Mouse (Mus musculus) lung, postnatal 0 days (tissue): ENCODE measurements around the gene Skp2. TPM values are rescaled to one million over a fixed set of nuclear protein-coding genes. Genes with fewer than 3 reads are reported as not detected.

Experiments used
- ATAC-seq: fragments of 200-750 bp; cut with Nextera tagmentation; 2 replicates; pipeline ENCODE4 v1.8.0; 2017; ENCODE audit warnings: moderate library complexity
- DNase-seq: peaks from one replicate; pipeline ENCODE4 v3.0.0-alpha.2; 2016; ENCODE audit warnings: low spot score
- H3K27ac ChIP-seq: fragments of 300-500 bp; sonication (generic); 2 replicates; pipeline ENCODE4 v1.5.1; 2014; ENCODE audit warnings: antibody characterized with exemption, mild to moderate bottlenecking, low read length, mixed read lengths
- H3K27me3 ChIP-seq: fragments of 300-500 bp; sonication (generic); replicated peaks from 2 replicates; pipeline ENCODE4 v1.6.1; 2014; ENCODE audit warnings: low read length, mixed read lengths; ENCODE audit not compliant: insufficient read depth
- H3K36me3 ChIP-seq: fragments of 300-500 bp; sonication (generic); 2 replicates; pipeline ENCODE4 v1.6.1; 2014; ENCODE audit warnings: low read length, mixed read lengths; ENCODE audit not compliant: insufficient read depth
- H3K4me1 ChIP-seq: fragments of 300-500 bp; sonication (generic); 2 replicates; pipeline ENCODE4 v1.6.1; 2014; ENCODE audit warnings: antibody characterized with exemption, low read depth, low read length, mixed read lengths; ENCODE audit not compliant: insufficient read depth
- H3K4me2 ChIP-seq: fragments of 300-500 bp; sonication (generic); replicated peaks from 2 replicates; pipeline ENCODE4 v1.6.1; 2014; ENCODE audit warnings: low read depth, mild to moderate bottlenecking, low read length, moderate library complexity, mixed read lengths
- H3K4me3 ChIP-seq: fragments of 300-500 bp; sonication (generic); 2 replicates; pipeline ENCODE4 v1.5.1; 2014; ENCODE audit warnings: low read depth, low read length
- H3K9ac ChIP-seq: fragments of 300-500 bp; sonication (generic); replicated peaks from 2 replicates; pipeline ENCODE4 v1.6.1; 2014; ENCODE audit warnings: low read depth, mild to moderate bottlenecking
- H3K9me3 ChIP-seq: fragments of 300-500 bp; sonication (generic); 2 replicates; pipeline ENCODE4 v1.6.1; 2016; ENCODE audit warnings: low read length, mixed read lengths
- CTCF ChIP-seq: IDR thresholded peaks from 2 replicates; pipeline ENCODE4 v1.5.1; 2016; ENCODE audit warnings: antibody characterized with exemption, mild to moderate bottlenecking
- EP300 ChIP-seq: IDR thresholded peaks from 2 replicates; pipeline ENCODE4 v1.6.1; 2016; ENCODE audit warnings: antibody characterized with exemption, mild to moderate bottlenecking, control low read depth
- WGBS: fragments of 180-500 bp; shearing (Covaris S2); extraction: QIAGEN DNeasy Blood & Tissue Kit; methylation state at CpG from one replicate; pipeline ENCODE4 v1.1.7; 2014; 5-methylcytosine and 5-hydroxymethylcytosine counted together
- polyA plus RNA-seq: library from polyadenylated mRNA; unstranded; fragments of >200 nt; fragmentation: Nextera tagmentation; extraction: Ambion mirVana; gene quantifications from 2 replicates; pipeline ENCODE4 v1.2.1, GENCODE M21; 2015

Gene Skp2
- polyA plus RNA-seq, 1 experiment from 2014 or later, result 5.0 TPM

DNA sequence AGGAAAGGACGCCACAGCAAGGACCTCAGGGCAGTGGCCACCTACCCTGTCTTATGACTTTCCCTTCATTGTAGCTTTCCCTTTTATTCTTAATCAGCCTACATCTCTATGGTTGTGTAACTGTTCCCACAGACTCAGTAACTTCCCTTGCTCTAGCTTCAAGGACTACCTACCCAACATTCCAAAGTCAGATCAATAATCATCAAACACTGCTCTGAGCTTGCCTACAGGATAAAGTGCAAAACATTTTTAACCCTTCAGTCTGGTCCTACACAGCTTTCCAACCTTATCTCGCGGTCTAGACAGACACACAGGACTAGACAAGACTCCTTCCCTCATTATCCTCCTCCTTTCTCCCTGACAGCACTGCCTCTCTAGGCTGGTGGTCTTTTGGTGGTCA, 84.9 kb downstream of the Skp2 start:
- Histone ChIP-seq H3K36me3 (no peaks in the 10 kb centered on the region), H3K27ac (peak overlapping the region; percentile 54), H3K4me1 (peaks cover 14% of the 10 kb centered on the region), H3K4me3 (peak overlapping the region; percentile 71), H3K9ac (peak overlapping the region; percentile 34; the same call in 1 of the 2 replicates), H3K27me3 (no peaks in the 10 kb centered on the region), H3K9me3 (no peaks in the 10 kb centered on the region), H3K4me2 (peak overlapping the region; percentile 77)
- DNase-seq (no peak), ATAC-seq (no peak)
- TF ChIP-seq CTCF (no peak), EP300 (no peak)
- 0% methylated on average over 3 of the region's 3 CpGs for WGBS

DNA sequence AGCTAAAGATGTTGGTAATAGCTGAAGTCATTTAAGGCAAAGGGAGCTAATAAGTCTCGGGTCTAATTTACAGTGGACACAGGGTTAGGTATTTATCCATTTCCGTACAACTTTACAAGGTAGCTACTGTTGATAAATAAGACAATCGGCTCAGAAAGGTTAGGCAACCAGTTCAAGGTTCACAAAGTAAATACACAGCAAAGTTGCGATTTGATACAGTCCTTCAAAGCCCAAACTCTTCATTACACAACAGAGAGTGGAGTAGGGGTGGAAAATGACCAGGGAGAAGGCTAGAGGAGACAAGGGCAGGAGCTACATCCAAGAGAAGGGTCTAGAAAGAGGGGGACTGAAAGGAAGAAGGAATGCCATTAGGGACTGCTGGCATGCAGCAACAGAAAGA, 86.3 kb downstream of the Skp2 start:
- no peak overlapping the region for H3K4me2 ChIP-seq

More for the DNA sequence above, 86.3 kb downstream of the Skp2 start:
- Histone ChIP-seq H3K27me3 (no peaks in the 10 kb centered on the region), H3K4me1 (peaks cover 5% of the 10 kb centered on the region; the same call in 1 of the 2 replicates), H3K4me3 (no peak overlapping the region), H3K9me3 (no peaks in the 10 kb centered on the region), H3K27ac (no peak overlapping the region), H3K36me3 (no peaks in the 10 kb centered on the region), H3K9ac (no peak overlapping the region)
- no peak for TF ChIP-seq CTCF
- TF ChIP-seq EP300, result no peak
- WGBS, result 64% methylated on average over 4 of the region's 4 CpGs
- DNase-seq (no peak), ATAC-seq (no peak)

Other genes starting within 250 kb of the Skp2 start
- 0.25 and 0.37 TPM in 2 replicates for gene Ranbp3l, start 187.5 kb downstream of the Skp2 start, polyA plus RNA-seq
- gene Nadk2, start 84.2 kb downstream of the Skp2 start, polyA plus RNA-seq, result 20.0 and 21.9 TPM in 2 replicates
- gene Lmbrd2, start 14.9 kb downstream of the Skp2 start, polyA plus RNA-seq, result 2.1 and 2.4 TPM in 2 replicates
- not detected in 2 replicates for gene Ugt3a1, start 121.5 kb upstream of the Skp2 start, polyA plus RNA-seq
- not detected in 2 replicates for gene Ugt3a2, start 180.1 kb upstream of the Skp2 start, polyA plus RNA-seq